Mouse (Mus musculus) left cerebral cortex, postnatal 10 days (tissue): Measurements from ENCODE around the gene Itgb3. TPM values are rescaled to one million over a fixed set of nuclear protein-coding genes. Genes with fewer than 3 reads are reported as not detected.

Experiments
- DNase-seq, 2 experiments: peaks; one replicate each; pipeline ENCODE4 v3.0.0; 2021 to 2022; ENCODE audit warnings: low spot score in 2 of 2, mixed read lengths in 1 of 2; ENCODE audit errors: extremely low spot score in 1 of 2
- intact Hi-C: fragments of 180-260 bp; cut with DNase I; formaldehyde crosslinking; loops from one replicate; pipeline ENCODE4 v1.15.1; 2025
- total RNA-seq, 2 experiments: library from RNA; stranded (reverse); gene quantifications; 2 replicates each; pipeline ENCODE4 v1.2.3; 2021

Itgb3 gene
- total RNA-seq, 2 experiments from 2014 or later = 5.5 to 6.7 TPM

GRCm38 (mm10) chr11:104707084-104707483 lies 99.3 kb downstream of the Itgb3 start:
- DNase-seq = no peak
- intact Hi-C loops = no loop called here

Other genes with a start within 250 kb of the Itgb3 start
- 10 to 100 TPM; 67.0 to 67.8 TPM for gene Kansl1, start 139.1 kb upstream of the Itgb3 start, total RNA-seq
- gene Cdc27, start 57.4 kb upstream of the Itgb3 start, total RNA-seq = 10 to 100 TPM; 63.9 to 73.9 TPM
- gene Myl4, start 57.3 kb upstream of the Itgb3 start, total RNA-seq = 10 to 100 TPM in 1 of 2 experiments, 1 to 10 TPM in 1; 8.7 to 10.9 TPM
- 1 to 10 TPM; 1.5 to 1.7 TPM for gene Gm11639, start 77.7 kb downstream of the Itgb3 start, total RNA-seq